Mouse (Mus musculus) lung, postnatal 0 days (tissue): ENCODE data around the gene Smdt1.

Experiments used
- CTCF ChIP-seq: IDR thresholded peaks from 2 replicates; pipeline ENCODE4 v1.5.1; 2016; ENCODE audit warnings: antibody characterized with exemption, mild to moderate bottlenecking
- EP300 ChIP-seq: IDR thresholded peaks from 2 replicates; pipeline ENCODE4 v1.6.1; 2016; ENCODE audit warnings: antibody characterized with exemption, mild to moderate bottlenecking, control low read depth

DNA sequence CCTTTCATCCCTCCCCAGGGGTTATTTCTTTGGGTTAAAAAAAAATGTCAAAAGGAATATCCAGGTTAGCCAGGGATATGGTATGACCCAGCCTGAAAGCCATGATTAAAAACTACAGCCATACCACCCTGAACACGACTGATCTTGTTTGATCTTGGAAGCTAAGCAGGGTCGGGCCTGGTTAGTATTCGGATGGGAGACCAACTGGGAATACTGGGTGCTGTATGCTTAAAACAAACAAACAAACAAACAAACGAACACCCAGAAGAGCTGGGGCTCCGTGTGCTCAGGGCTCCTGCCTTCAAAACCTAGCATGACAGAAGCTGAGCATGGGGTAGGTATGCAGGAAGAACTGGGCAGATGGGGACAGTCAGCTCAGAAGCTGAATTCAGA, 3.8 kb downstream of the Smdt1 start:
- no peak for TF ChIP-seq CTCF
- TF ChIP-seq EP300, result no peak
